Mouse (Mus musculus) megakaryocyte-erythroid progenitor cell, adult 5-6 weeks (primary cell): ENCODE results near the gene Snx29. TPM values are rescaled to one million over a fixed set of nuclear protein-coding genes. Genes with fewer than 3 reads are reported as not detected.
"Not testable (repeated sequence)": the region's sequence is repeated elsewhere in the genome, so short reads cannot be mapped to it uniquely, and the experiment has no call there.

ENCODE experiments used
- ATAC-seq: replicated peaks from 2 replicates; pipeline ENCODE4 v1.8.0; 2016; ENCODE audit warnings: mild to moderate bottlenecking, inconsistent platforms; ENCODE audit not compliant: severe bottlenecking, poor library complexity, low FRiP score, low TSS enrichment
- total RNA-seq, 2 experiments: library from RNA; stranded (forward) in 1 of 2; stranded (reverse) in 1 of 2; fragments of 200-1000, 215-1000 nt in 1 of 2; fragments of >200 nt in 1 of 2; fragmentation: Nextera tagmentation in 1 of 2; gene quantifications; 2 replicates each; pipeline ENCODE4 v1.2.3; 2014 to 2017

Snx29 gene
- total RNA-seq (2014; fragmentation: Nextera tagmentation) (7.8 and 9.3 TPM in 2 replicates), total RNA-seq (2017) (5.4 and 6.1 TPM in 2 replicates)

DNA sequence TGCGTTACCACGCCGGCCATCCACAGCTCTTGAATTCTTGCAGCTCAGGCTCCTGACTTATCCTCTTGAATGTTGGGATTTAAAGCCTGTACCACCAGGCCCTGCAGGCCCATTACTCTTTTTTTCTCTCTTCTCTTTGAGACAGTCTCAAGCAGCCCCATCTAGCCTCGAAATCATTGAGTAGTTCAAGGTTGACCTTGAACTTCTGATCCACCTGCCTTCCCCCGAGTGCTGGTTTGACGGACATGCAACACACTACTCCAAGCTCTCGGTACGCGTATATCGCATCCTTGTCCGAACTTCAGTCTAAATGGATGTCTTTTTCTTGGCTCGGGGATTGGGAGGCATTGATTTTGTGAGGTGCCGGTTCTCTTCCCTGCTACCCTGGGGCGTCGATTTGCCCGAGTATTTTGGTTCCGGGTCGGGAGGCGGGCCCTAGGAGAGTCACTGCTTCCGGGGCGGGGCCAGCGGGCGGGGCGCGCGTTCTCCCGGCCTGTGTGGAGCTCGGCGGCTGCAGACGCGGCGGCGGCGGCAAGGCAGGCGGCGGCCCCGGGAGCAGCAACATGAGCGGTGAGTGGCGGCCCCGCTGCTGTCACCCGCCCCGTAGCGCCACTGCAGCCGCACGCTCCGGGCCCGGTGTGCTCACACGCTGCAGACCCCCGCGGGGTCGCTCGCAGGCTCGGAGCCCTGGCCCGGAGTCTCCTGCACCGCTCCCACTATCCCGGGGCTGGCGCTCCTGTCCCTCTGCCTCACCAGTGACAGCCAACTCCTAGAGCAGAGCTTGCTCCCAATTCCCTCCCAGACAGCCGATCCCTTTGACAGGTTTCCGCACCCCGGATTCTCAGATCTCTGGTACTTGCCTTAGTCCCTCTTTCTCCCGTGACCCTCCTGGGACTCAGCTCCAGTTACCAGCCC, at the start of gene Snx29:
Gene Snx29 (plus strand): TSS at position 500 of the 915 bp plus-strand sequence.
- peak; percentile 92 for ATAC-seq

DNA sequence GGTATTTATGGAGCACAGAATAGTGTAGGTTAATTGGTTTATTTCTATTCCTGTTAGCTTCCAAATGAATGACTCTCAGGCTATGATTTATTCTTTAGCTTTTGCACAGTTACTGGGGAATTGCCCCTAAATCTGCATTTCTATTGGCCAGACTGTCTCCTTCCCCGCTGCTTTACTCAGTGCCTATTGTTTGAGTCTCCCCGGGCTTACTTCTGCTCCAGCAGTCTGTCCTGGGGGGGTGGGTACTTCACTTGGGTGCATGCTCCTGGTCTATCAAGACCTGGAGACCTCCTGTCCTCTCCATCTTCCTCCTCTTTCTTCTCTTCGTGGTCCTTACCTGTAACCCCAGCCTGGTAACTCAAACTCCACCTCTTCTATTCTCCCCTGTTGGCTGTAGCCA, 45.8 kb upstream of the Snx29 start:
- no peak for ATAC-seq

DNA sequence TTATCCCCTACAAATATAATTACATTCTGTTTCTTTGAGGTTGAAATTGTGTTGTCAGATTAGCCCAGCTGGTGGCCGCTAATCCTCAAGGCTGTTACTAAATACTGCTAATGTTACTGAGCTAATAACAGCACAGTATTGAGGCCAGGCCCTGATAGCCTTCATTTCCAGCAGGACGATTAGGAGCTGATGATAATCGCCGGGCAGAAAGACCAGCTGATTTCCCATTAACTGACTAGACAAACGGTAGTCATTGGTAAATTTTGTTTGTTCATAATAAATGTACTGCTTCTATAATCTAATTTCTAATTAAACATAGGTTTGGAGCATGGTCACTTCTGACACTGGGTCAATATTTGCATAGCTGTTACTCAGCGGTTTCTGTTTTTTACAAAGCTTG, 43.9 kb upstream of the Snx29 start:
- no peak for ATAC-seq

GRCm38 (mm10) chr16:11282655-11283232, 40.0 kb upstream of the Snx29 start:
- no peak for ATAC-seq

GRCm38 (mm10) chr16:11284881-11285280, 37.8 kb upstream of the Snx29 start:
- ATAC-seq: no peak

DNA sequence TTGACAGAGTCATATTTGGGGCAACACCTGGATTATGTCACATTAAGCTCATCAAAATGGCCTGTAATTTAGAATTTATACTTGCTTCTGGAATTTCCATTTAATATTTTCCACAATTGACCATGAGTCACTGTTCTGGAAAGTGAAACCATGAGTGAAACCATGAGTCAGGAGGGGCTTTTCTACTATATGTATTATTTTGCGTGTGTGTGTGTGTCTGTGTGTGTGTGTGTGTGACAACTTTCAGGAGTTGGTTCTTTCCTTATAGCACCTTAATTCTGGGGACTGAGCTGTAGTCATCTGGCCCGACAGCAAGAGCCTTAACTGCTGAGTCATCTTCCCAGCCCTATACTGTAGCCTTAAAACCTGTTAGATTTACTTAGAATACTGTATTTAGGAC, 36.8 kb upstream of the Snx29 start:
- no peak for ATAC-seq

GRCm38 (mm10) chr16:11288873-11289272, 33.8 kb upstream of the Snx29 start:
- not testable (repeated sequence) for ATAC-seq

GRCm38 (mm10) chr16:11295583-11295982, 27.1 kb upstream of the Snx29 start:
- ATAC-seq: not testable (repeated sequence)

- ATAC-seq: peak; percentile 74; the same call in 1 of the 2 replicates
Measured at GRCm38 (mm10) chr16:11297700-11298099, 25.0 kb upstream of the Snx29 start.

- no peak for ATAC-seq
Measured at GRCm38 (mm10) chr16:11303741-11304140, 19.0 kb upstream of the Snx29 start.

GRCm38 (mm10) chr16:11305531-11305930, 17.2 kb upstream of the Snx29 start:
- no peak for ATAC-seq

DNA sequence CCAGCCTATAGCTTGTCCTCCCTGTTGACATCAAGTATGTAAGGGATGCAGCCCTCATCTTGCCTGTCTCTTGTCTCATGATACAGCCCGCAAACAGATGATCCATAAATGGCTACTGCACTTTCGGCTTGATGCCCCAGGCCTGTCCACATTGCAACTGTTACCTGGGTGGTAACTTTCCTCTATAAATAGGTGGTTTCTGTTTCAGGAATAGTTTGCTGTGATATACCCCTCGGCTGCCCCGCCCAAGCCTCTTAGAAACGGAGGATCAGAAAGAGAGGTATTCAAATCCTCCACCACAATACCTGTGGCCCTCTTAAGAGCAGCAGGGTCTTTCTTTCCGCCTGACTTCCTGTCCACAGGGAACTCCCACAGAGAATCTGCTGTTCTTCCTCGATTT, 9.2 kb upstream of the Snx29 start, which contains the start of gene Tnfrsf17:
Gene Tnfrsf17 (plus strand): TSS at position 301 of the 400 bp plus-strand sequence.
- no peak for ATAC-seq

DNA sequence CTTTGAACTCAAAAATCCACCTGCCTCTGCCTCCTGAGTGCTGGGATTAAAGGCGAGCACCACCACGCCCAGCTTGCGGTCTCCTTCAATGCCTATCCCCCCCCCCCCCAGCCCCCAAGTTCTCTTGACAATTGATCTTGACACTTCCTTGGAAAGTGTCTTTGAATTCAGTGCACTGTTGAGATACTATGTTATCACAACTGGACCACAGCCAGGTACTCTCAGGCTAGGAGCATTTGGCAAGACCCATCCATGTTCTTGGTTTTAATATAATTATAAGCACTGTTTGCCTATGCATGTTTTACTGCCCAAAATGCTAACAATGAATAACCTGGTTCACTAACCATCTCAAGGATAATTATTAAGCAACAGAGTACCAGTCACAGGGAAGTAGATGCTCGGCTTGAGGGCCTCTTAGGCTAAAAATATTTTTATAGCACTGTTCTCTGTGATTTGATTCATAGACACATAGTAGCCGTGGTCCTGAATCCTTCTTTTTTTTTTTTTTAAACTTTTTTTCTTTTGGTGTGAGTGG, 6.9 kb upstream of the Snx29 start:
- no peak for ATAC-seq

DNA sequence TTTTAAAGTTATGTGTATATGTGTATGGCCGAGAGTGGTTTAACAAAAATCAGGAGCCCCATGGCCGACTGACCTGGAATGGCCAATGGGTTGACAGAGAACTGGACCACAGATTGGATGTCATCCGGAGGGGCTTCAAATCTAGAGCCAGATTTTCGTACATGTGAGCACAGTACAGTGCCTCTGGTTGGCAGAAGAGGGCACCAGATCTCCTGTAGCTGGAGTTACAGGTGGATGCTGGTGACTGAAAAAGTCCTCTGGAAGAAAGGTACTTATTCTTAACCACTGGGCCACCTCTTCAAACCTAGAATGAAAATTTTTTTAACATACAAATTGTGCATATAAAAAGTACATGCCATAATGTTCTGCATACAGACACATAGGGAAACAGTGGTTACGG, 6.0 kb upstream of the Snx29 start:
- ATAC-seq: no peak

DNA sequence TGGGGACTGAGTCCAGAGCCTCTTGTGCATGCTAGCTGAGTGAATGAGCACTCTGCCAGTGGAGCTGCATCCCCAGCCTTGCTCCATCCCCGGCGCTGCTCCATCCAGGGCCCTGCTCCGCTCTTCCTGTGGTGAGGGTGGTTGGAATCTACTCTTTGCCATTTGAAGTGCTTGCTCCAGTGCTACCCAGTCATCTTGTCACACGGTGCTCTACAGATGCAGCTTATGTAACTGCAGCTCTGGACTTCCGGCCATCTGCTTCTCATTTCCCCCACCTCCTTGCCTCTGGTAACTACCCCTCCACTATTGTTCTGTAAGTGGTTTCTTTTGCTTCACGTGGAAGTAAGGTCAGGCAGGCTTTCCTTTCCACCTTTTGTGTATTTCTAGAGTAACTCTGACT, 5.4 kb upstream of the Snx29 start:
- no peak for ATAC-seq

- ATAC-seq: peak; percentile 71
Measured at GRCm38 (mm10) chr16:11323324-11324051, 780 bp downstream of the Snx29 start.

DNA sequence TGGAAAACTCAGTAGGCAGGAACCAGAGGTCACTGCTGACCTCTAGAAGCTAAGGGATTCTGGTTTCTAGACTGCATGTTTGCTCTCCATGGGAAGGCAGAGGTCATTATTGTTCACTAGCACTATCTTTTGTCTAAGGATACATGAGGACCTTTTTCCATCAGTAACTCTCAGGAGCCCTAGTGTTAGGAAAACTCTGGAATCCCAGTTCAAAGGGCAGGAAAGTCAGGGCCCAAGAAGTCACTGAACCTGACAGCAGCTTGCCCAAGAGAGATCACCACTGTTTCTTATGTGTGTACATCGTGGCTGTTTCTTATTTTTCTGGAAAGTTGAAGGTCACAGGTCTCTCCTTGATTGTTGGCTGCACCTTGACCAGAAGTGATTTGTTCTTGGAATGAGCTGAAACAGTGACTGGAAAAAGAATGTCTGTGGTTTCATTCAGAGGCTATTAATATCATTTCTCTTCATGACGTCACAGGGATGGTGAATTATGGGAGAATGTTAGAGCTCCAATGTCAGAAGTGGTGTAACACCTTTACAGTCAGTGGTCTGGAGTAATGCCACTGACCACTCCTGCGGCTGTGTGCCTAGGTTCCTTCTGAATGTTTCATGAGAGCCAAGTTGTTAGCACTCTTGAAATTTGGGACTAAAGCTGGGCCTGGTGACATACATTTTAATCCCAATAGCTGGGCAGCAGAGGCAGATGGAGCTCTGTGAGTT, 7.5 kb downstream of the Snx29 start:
- no peak for ATAC-seq

GRCm38 (mm10) chr16:11331030-11331429, 8.3 kb downstream of the Snx29 start:
- ATAC-seq: no peak

- ATAC-seq: no peak
Measured at GRCm38 (mm10) chr16:11343292-11343815, 20.6 kb downstream of the Snx29 start.
